Mouse (Mus musculus) left cerebral cortex, postnatal 4 days (tissue): ENCODE measurements at regions not wholly inside any gene's neighbourhood (a gene's known extent, or its start where the extent isn't known, plus 50 kb on each side); places are given as distances from the start of the nearest gene placed in this dataset.

Experiments used
- DNase-seq: peaks from one replicate; pipeline ENCODE4 v3.0.0-alpha.2; 2022
- intact Hi-C: fragments of 180-260 bp; cut with DNase I; formaldehyde crosslinking; loops from one replicate; pipeline ENCODE4 v1.15.1; 2025

DNA sequence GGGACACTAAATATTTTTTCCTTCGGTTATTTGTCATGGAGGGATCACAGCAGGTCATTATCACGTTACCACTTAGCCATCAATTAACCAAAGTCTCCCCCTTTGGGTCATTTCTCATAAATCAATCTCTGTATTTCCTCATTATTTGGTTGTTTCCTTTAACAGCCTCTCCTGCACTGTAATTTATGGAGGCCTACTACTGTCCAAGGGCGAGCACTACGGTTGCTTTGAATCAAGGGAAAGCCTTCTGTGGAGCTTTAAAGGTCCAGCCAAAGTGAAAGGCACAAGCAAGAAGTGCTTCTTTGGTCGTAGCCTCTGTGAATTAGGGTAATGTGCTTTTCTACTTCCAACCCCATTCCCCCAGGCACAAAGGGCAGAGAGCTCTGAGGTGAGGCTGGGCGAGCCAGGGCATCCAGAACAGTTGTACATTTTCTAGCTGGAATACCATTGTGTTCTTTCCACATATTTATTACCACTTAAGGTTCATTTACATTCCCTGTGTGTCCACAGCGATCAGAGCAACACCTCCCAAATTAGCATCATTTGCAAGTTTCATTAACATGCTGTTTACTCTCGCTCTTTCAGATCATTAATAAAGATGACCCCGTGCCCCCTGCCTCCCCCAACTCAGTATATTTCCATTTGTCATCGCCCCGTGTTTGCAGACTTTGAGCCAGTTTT is 207.5 kb upstream of the Ppp2r3a start:
- no peak for DNase-seq
- intact Hi-C loops: no loop called here

DNA sequence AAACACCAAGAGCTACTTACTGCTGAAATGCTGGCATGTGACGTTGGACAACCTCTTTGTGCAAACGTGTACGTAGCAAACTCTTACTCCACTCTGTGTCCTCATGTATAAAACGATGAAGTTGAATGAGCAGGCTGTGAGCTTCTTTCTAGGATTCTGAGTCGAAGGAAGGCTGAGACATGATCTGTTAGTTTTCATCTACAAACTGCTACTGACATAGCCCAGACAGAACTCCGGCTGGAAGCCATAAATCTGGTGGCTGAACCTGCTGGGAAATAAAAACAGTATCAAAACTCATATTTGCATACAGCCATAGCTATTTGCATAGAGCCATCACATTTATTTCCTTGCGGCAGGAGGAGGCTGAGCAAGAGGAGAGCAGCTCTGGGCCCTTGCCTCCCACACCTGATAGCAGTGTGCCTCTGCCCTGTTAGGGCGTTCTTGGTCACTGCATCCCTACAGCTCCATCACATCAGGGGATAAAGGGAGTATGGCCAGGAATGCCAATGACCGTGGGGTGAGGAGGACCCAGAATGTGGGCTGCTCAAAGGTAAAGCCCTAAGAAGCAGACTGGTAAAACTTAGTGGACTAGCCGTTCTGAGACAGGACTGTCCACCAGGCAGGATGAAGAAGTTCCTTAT is 206.8 kb upstream of the Ppp2r3a start:
- intact Hi-C loops: no loop called here
- DNase-seq: no peak

DNA sequence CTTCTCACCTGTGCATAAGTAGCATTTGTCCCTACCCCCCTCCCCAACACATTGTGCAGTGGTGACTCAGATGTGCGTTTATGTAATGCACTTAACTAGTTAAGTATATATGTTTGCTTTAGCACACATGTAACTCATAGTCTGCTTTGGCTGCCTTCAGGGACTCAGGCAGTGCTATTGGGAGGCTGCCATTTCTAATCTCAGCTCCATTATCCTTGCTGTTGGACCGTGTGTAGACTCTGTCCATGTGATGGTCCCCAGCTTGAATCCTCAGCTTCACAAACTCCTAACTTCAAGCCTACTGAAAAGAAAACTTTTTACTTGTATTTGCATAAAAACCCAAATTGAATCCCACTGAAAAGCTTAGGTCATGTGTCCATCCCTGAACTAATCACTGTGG is 194.7 kb upstream of the Ppp2r3a start:
- intact Hi-C loops: no loop called here
- no peak for DNase-seq

DNA sequence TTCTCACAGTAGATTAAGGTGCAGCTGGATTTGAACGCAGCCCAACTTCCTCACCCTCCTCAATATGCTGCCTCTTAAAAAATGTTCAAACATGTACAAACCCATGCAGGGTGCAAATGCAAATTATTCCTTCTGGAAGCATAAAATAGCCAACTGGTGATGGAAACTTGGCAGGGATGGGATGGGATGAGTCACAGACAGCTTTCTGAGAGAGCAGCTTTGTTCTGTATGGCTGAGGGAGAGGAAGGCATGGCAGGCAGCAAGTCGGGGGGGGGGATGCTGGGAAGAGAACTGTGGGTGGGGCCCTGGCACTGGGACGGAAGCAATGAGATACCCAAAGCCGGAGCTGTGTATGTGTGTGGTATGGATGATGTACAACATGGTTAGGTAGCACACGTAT is 194.2 kb upstream of the Ppp2r3a start:
- intact Hi-C loops: no loop called here
- DNase-seq: peak; percentile 53

DNA sequence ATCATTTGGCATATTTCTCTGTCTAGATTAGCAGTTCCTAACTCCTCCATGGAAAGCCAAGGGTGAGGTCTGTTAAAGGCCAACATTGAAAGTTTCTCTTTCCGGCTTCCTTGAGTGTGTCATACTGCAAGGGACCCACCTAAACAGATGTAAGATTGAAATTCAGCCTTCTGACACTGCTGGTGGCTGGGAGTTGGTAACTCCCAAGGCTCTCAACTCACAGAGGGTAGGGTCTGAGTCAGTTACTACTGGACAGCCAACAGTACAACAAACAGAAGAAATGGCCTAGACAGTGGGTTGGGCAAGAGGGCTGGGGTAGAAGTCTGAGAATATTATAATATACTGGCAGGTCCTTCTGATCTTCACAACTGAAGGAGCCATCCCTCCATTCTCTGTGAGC is 193.7 kb upstream of the Ppp2r3a start:
- intact Hi-C loops: no loop called here
- DNase-seq: no peak

DNA sequence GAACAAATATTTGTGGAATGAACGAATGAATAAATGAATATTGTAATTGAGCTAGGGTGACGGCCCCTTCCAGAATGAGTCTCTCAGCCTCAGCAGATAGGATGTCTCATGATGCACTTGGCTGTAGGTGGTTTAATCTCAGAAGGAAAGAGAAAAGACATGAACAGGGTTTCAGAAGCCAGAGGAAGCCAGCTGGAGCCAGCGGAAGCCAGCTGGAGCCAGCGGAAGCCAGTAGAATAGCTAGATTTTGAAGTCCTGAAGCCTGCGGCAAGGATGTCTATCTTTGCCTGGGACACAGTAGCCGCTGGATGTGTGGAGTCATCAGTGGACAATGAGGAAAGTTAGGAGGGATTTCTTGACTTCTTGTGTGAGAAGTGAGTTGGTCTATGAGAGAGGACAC is 188.3 kb upstream of the Ppp2r3a start:
- intact Hi-C loops: no loop called here
- DNase-seq: no peak

DNA sequence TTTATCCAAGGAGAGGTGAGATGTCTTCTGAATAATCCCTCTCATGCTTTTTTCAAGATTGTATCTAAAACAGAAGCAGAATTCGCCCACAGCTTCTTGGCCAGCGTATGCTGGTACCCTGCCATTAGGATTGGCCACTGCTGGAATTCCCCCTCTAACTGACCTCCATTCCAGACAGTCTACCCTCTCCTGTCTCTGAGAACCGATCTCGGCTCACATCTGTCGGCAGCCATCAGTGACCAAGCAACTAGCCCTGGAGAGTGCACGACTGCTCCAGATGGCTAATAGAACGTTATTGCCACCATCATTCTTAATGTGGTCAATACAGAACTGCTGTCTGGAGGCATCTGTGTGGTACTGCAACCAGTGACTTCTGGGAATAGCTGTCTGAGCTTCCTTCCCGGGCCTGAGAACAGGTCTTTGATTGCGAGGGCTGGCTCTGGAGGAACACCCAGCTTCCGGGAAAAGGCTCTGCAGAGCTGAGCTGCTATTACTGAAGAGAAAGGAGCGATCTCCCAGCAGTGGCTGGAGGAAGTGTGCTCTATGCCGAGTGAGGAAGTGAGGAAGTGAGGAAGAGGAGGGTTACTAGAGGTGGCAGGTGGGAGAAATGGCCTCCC is 187.1 kb upstream of the Ppp2r3a start:
- DNase-seq: no peak
- intact Hi-C loops: no loop called here

DNA sequence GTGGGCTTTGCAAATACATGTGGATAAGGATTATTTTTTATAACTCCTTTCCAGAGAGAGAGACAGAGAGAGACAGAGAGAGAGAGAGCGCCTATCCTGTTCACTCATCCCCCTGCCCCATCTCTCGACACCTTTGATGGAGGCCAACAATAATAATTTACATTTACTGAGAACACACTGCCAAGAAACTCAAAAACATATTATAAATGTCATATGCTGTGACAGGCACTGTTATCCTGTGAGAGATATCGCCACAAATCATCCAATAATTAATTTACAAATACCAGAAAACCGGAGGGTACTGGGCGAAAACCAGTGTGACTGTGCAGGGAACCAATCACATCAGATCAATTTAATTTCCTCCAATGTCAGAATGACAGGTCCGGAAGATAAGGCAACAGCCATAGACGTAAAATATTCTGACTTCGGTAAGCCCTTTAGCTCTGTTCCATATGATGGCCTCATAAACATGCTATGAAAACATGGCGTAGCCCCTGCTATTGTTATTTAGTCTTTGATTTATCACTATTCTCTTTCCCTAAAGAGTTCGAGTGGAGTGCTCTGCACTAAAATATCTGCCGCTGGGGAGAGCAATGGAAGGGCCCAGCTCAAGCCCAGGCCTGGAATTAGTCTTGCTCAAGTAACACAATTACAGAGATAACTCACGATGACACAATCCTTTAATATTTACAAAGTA is 173.5 kb upstream of the Ppp2r3a start:
- DNase-seq: no peak
- intact Hi-C loops: no loop called here

DNA sequence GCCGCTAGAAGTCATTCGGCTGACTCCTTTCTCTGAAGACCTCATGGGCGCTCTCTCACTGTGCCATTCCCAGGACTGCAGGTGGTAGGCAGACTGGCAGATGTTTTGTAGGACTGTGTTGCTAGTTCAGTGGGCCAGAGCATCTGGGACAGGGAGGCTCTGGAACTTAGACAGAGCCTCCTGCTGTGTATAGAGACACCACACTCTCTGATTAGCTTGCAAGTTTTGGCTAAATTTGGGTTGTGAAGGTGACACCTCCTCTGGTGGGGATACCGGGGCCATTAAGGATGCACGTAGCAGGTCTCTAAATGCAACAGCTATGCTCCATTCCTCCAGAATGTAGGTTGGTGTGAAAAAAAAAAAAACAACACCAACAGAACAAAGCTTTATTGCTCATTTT is 171.4 kb upstream of the Ppp2r3a start:
- no peak for DNase-seq
- intact Hi-C loops: no loop called here

DNA sequence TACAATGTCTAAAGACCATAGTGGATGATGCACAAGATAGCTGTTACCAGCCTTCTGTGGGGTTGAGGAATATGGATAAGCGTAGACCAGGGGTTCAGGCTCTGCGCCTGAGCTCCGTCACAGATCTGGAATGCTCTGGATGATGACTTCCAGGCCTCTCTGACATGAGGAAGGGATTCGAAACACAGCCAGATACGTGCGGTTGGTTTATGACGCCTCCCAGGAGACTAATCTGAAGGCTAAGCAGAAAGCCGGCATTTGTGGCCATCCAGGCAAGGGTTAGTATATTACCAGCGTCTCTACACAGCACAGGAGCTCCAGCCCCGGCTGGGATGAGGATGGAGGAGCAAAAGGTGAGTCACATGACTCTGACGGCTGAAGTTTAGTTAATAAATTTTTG is 170.4 kb upstream of the Ppp2r3a start:
- DNase-seq: no peak
- intact Hi-C loops: no loop called here

DNA sequence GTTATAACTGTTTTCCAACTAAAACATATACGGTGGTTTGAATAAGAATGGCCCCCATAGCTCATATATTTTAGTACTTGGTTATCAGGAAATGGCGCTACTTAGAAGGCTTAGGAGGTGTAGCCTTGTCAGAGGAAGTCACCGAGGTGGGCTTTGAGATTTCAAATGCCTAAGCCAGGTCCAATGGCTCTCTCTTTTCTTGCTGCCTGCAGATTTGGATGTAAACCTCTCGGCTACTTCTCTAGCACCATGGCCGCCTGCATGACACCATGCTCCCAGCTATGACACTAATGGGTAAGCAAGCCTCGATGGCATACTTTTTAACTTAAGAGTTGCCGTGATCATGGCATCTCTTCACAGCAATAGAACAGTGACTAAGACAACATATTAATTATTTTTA is 169.5 kb upstream of the Ppp2r3a start:
- intact Hi-C loops: no loop called here
- no peak for DNase-seq

DNA sequence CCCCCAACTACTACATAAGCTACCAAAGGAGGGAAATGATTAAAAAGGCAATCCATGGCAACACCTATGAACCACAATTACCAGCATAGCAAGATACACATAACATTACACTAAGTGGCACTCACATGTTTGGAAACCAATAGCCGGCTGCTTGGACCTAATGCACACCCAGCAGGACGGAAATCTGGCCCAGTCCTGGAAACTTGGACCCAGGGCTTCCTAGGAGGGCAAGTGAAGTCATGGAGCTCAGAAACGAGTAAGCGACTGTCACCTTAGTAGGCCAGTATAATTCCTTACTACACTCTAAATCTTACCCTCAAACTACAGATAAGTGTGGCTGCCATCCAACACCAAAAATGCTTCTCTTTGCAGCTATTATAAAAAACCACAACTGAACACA is 168.6 kb upstream of the Ppp2r3a start:
- intact Hi-C loops: no loop called here
- no peak for DNase-seq

DNA sequence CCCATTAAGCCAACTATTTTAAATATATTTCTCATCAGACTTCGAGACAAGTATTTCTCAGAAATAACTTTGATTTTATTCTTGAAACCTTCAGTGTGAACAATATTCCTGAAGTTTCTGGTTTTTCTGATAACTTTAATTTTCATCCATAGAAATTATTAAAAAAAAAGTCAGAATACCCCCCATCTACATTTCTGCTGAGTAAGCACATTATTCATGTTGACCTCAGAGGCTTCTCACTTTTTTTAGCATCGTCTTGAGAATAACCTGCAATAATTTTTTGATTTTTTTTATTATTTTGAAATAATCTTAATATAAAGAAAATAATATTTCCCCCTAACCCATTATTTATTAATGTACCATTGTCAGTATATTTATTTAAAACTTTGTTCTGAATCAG is 166.1 kb upstream of the Ppp2r3a start:
- intact Hi-C loops: no loop called here

DNA sequence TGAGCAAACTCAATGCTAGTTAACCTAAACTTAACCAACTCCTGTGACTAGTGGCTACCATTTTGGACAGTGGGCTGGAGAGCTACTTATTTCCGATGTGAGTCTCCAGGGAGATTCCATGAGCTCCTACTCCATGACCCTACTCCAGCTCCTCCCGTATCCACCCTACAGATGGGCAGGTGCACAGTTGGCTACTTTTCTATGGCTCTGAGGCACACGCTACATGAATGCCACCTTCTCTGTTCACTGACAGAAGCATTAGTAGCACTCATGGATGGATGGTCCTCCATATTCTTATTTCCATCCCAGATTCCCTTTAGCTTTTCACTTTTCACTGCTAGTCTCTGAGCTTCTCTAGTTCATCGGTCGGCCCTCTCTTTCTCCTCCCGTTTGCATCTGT is 164.7 kb upstream of the Ppp2r3a start:
- intact Hi-C loops: no loop called here
- DNase-seq: no peak

More for the DNA sequence above, 166.1 kb upstream of the Ppp2r3a start:
- no peak for DNase-seq

DNA sequence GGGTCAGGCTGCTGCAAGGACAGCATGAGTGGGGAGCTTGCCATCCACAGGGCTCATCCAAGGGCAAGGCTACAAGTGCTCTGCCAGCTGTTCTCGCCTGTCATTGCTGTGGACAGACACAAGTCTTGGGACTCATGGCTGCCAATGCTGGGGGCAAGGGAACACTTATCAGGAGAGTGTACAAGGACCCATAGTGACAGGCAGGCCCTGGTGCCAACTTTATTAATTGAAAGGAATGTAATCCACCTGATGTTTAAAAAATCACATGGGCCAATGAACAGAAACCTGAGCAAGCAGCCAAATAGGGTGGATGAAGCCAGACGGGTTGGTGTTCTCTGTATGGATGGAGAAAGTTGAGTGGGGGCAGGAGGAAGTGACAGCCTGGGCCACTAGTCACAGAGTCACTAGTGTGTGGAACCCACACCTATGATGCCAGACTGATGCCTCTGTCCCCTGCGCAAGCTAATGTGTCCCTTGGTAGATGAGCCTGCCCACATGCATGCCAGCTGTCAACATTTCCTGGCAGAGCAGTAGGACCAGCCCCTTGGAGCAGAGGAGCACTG is 161.6 kb upstream of the Ppp2r3a start:
- intact Hi-C loops: no loop called here
- peak; percentile 59 for DNase-seq

DNA sequence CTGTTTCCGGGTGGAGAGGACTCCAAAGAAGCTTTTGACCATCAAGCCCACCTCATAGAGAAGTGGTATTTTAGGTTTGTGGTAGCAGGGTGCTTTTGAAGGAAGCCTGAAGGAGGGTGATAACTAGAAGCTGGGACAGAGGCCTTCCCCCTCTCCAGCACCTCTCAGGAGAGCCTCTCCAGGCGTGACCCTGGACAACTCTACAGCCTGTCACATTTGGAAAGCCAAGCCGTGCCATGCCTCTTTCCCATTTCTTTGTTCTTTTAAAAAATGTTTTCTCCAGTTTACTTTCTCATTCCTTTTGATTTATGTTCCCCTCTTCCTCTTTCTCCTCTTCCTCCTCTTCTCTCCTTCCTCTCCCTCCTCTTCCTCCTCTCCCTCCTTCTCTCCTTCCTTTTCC is 160.4 kb upstream of the Ppp2r3a start:
- DNase-seq: no peak
- intact Hi-C loops: no loop called here

DNA sequence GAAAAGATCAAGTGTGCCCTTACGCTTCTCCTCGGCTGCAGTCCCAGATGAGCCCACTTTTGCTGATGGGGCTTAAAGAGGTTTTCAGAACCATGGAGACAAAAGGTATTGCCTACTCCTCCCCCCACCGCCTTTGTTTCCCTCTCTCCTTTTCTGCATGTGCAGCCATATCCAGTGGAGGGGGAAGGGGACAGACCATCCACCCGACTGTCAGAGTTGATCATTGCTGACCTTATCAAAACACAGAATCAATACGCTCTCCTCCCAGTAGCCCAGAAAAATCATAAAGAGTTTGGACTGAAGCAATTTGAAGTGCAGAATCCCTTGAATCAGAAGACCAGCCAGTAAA is 159.9 kb upstream of the Ppp2r3a start:
- intact Hi-C loops: no loop called here
- no peak for DNase-seq

DNA sequence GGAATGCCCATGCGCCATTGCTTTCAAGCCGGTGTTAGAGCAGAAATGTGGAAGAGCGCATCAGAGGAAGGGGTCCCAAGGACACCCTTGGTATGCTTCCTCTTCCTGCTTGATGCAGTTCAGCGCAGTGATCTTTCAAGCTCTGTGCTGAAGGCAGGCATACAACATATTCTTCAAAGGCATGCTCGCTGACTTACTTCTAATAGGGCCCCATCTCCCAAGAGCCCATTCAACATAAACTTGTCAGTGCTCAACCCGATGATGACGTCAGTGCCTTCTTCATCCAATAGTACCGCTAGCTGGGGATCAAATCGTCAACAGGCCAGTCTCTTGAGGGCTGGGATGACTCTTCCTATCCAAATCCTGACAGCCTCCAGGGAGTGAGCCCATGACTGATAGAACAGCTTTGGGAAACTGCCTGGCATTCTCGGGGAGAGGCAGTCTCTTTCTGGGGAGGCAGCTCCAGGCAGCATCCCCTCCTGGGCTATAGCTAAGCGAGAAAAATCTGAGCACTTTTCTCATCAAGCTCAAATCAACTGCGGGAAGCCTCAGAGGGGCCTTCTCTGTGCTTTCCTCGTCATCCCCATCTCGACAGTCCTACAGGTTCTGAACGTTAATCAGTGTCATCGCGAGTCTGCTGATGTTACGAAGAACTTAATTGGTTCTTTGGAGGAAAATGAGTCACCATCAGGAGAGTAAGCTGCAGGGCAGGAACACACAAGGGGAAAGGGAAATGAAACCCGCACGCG is 159.4 kb upstream of the Ppp2r3a start:
- intact Hi-C loops: no loop called here
- no peak for DNase-seq

DNA sequence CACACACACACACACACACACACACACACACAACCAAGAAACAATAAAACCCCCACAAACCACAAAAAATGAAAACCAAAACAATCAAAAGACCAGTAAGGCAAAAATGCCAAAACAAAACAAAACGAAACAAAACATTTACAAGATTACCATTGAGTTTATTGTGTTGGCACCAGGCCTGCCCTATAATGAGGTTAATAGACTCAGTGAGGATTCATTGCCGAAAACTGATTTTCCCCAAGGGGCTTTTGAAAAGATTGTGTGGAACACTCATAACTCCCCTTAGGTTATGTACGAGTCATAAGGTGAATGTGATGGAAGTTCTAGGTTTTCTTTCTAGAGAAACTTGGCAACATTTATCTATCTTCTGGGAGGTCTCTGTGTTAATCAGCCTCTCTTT is 158.8 kb upstream of the Ppp2r3a start:
- no peak for DNase-seq
- intact Hi-C loops: no loop called here

DNA sequence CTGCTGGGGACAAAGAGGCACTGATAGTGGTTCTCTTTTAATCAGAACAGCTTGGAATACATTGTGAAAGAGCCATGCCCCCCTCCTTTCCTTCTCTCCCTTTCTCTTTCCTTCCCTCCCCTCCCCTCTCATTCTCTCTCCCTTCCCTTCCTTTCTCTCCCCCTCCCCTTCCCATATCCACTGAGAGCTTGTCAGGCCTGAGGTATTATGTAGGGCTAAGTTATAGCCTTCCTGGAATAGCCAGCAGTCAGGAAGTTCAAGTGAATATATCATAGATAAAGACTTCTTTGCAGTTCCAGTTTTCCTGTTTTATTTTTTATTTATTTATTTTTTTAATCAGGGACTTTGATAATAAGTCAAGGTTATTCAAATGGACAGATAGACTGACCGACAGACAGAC is 156.5 kb upstream of the Ppp2r3a start:
- DNase-seq: no peak
- intact Hi-C loops: no loop called here

DNA sequence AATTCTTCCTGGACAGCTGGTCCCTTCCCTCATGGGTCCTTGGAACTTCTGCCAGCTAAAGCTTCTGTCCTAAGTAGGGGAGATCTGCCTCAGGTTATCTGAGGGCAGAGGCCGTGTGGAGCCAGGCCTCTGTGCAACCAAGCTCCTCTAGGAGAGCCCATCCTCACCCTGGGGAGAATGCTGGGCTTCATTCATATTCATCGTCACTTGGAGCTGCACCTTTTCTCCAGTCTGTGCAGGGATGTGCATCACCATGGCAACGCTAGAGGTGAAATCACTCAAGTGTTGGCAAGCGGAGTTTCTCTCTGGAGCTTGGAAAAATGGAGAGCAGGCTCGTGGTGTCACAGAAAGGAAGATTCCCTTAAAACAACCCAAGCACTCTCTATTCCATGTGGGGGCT is 155.5 kb upstream of the Ppp2r3a start:
- intact Hi-C loops: no loop called here
- peak; percentile 40 for DNase-seq
